Mouse (Mus musculus): ENCODE measurements at regions not wholly inside any gene's neighbourhood (a gene's known extent, or its start where the extent isn't known, plus 50 kb on each side); places are given as distances from the start of the nearest gene placed in this dataset.

DNA sequence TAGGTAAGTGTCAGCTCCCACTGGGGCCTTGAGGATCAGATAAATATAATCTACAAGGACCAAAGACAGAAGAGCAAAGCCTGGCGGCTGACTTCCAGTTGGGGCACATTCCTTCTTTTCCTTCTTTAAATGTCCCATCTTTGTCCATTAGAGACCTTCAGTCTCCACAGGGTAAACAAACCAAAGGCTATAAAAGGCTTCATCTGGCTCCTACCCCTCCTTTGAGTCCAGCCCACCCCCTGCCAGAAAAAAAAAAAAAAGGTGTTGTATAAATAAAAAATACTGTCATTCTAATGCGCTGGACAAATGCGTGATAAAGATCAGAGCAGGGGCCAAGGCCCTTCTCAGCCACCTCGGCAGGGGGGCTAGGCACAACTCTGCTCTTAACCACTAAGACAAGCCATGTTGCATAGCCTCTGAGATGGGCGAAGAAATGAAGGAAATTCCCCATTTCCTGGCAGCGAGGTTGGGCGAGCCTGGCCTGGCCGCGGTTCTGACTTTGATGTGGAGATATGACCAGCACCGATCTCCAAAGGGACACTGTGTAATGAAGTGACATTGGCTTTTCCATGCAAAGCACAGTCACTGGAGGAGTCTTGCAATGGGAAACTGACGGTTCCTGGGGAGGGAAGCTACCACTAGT, 492.0 kb downstream of the Med13l start:
- Histone ChIP-seq H3K4me1 (ENCODE audit: control insufficient read depth, insufficient read depth, low read length) (no peaks in the 10 kb centered on the region), H3K4me3 (replicated peaks; ENCODE audit: low read length) (no peak overlapping the region), H3K36me3 (ENCODE audit: control insufficient read depth, insufficient read depth, low read length) (no peaks in the 10 kb centered on the region), H3K4me2 (replicated peaks; ENCODE audit: low read depth, low read length, severe bottlenecking) (no peak overlapping the region), H3K9ac (ENCODE audit: low read depth, low read length, severe bottlenecking) (no peak overlapping the region), H3K27ac (replicated peaks; ENCODE audit: low read depth, low read length) (no peak overlapping the region), H3K9me3 (ENCODE audit: control insufficient read depth, low read length) (no peaks in the 10 kb centered on the region), H3K27me3 (ENCODE audit: control insufficient read depth, insufficient read depth, low read length) (no peaks in the 10 kb centered on the region)
- DNase-seq (ENCODE audit: low spot score) = no peak
- no peak for TF ChIP-seq POLR2A (IDR thresholded peaks at IDR 0.05; ENCODE audit: borderline replicate concordance, extremely low read depth, insufficient read depth, insufficient read length)
- WGBS = 20% methylated on average over 11 of the region's 11 CpGs
- ATAC-seq (ENCODE audit: low FRiP score, low read depth) = no peak

GRCm38 (mm10) chr5:119053738-119054137, 493.3 kb downstream of the Med13l start:
- no peak for TF ChIP-seq POLR2A (IDR thresholded peaks at IDR 0.05; ENCODE audit: borderline replicate concordance, extremely low read depth, insufficient read depth, insufficient read length)
- no peaks in the 10 kb centered on the region for H3K27me3 ChIP-seq (ENCODE audit: control insufficient read depth, insufficient read depth, low read length)
- DNase-seq (ENCODE audit: low spot score) (no peak), ATAC-seq (ENCODE audit: low FRiP score, low read depth) (no peak)
- 92% methylated on average over 8 of the region's 8 CpGs for WGBS
- no peak overlapping the region for H3K4me2 ChIP-seq (replicated peaks; ENCODE audit: low read depth, low read length, severe bottlenecking)
- H3K36me3 ChIP-seq (ENCODE audit: control insufficient read depth, insufficient read depth, low read length) = no peaks in the 10 kb centered on the region
- H3K4me1 ChIP-seq (ENCODE audit: control insufficient read depth, insufficient read depth, low read length) = no peaks in the 10 kb centered on the region
- no peak overlapping the region for H3K27ac ChIP-seq (replicated peaks; ENCODE audit: low read depth, low read length)
- H3K9me3 ChIP-seq (ENCODE audit: control insufficient read depth, low read length) = no peaks in the 10 kb centered on the region
- no peak overlapping the region for H3K9ac ChIP-seq (ENCODE audit: low read depth, low read length, severe bottlenecking)
- H3K4me3 ChIP-seq (replicated peaks; ENCODE audit: low read length) = no peak overlapping the region

DNA sequence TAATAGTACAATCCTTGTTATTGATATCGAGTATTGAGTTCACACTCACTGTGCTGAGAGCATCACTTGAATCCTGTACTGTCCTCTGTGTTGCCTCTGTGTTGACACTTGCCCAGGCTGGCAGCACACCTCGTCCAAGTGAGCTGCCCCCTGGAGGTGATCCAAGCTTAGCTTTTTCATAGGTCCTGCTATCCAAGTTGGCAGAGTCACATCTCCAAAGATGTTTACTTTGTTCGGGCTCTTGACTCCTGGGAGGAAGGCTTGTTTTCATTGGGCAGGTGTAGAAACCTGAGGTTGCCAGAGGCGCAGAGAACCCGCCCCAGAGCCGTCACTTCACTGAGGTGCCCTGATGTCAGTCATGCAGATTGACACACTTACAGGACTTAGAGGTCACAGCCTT, 493.9 kb downstream of the Med13l start:
- H3K27me3 ChIP-seq (ENCODE audit: control insufficient read depth, insufficient read depth, low read length) = no peaks in the 10 kb centered on the region
- WGBS = 58% methylated on average over 6 of the region's 6 CpGs

GRCm38 (mm10) chr5:119055430-119055829, 495.0 kb downstream of the Med13l start:
- Histone ChIP-seq H3K36me3 (ENCODE audit: control insufficient read depth, insufficient read depth, low read length) (no peaks in the 10 kb centered on the region), H3K4me2 (replicated peaks; ENCODE audit: low read depth, low read length, severe bottlenecking) (no peak overlapping the region), H3K9ac (ENCODE audit: low read depth, low read length, severe bottlenecking) (no peak overlapping the region), H3K27me3 (ENCODE audit: control insufficient read depth, insufficient read depth, low read length) (no peaks in the 10 kb centered on the region), H3K9me3 (ENCODE audit: control insufficient read depth, low read length) (no peaks in the 10 kb centered on the region), H3K4me1 (ENCODE audit: control insufficient read depth, insufficient read depth, low read length) (no peaks in the 10 kb centered on the region), H3K4me3 (replicated peaks; ENCODE audit: low read length) (no peak overlapping the region), H3K27ac (replicated peaks; ENCODE audit: low read depth, low read length) (no peak overlapping the region)
- 12% methylated on average over 12 of the region's 12 CpGs for WGBS
- TF ChIP-seq POLR2A (IDR thresholded peaks at IDR 0.05; ENCODE audit: borderline replicate concordance, extremely low read depth, insufficient read depth, insufficient read length) = no peak
- ATAC-seq (ENCODE audit: low FRiP score, low read depth) (no peak), DNase-seq (ENCODE audit: low spot score) (no peak)

More for the DNA sequence above, 493.9 kb downstream of the Med13l start:
- DNase-seq (ENCODE audit: low spot score) (no peak), ATAC-seq (ENCODE audit: low FRiP score, low read depth) (no peak)
- no peak overlapping the region for H3K27ac ChIP-seq (replicated peaks; ENCODE audit: low read depth, low read length)
- no peak overlapping the region for H3K9ac ChIP-seq (ENCODE audit: low read depth, low read length, severe bottlenecking)
- H3K4me1 ChIP-seq (ENCODE audit: control insufficient read depth, insufficient read depth, low read length) = no peaks in the 10 kb centered on the region
- no peaks in the 10 kb centered on the region for H3K36me3 ChIP-seq (ENCODE audit: control insufficient read depth, insufficient read depth, low read length)
- no peaks in the 10 kb centered on the region for H3K9me3 ChIP-seq (ENCODE audit: control insufficient read depth, low read length)
- TF ChIP-seq POLR2A (IDR thresholded peaks at IDR 0.05; ENCODE audit: borderline replicate concordance, extremely low read depth, insufficient read depth, insufficient read length) = no peak
- H3K4me2 ChIP-seq (replicated peaks; ENCODE audit: low read depth, low read length, severe bottlenecking) = no peak overlapping the region
- no peak overlapping the region for H3K4me3 ChIP-seq (replicated peaks; ENCODE audit: low read length)

GRCm38 (mm10) chr5:119057813-119058212, 497.3 kb downstream of the Med13l start:
- DNase-seq (ENCODE audit: low spot score) (no peak), ATAC-seq (ENCODE audit: low FRiP score, low read depth) (no peak)
- H3K36me3 ChIP-seq (ENCODE audit: control insufficient read depth, insufficient read depth, low read length) = no peaks in the 10 kb centered on the region
- no peak overlapping the region for H3K4me3 ChIP-seq (replicated peaks; ENCODE audit: low read length)
- no peak for TF ChIP-seq POLR2A (IDR thresholded peaks at IDR 0.05; ENCODE audit: borderline replicate concordance, extremely low read depth, insufficient read depth, insufficient read length)
- 87% methylated on average over 4 of the region's 4 CpGs for WGBS
- no peak overlapping the region for H3K4me2 ChIP-seq (replicated peaks; ENCODE audit: low read depth, low read length, severe bottlenecking)
- no peak overlapping the region for H3K9ac ChIP-seq (ENCODE audit: low read depth, low read length, severe bottlenecking)
- no peaks in the 10 kb centered on the region for H3K27me3 ChIP-seq (ENCODE audit: control insufficient read depth, insufficient read depth, low read length)
- no peaks in the 10 kb centered on the region for H3K4me1 ChIP-seq (ENCODE audit: control insufficient read depth, insufficient read depth, low read length)
- no peaks in the 10 kb centered on the region for H3K9me3 ChIP-seq (ENCODE audit: control insufficient read depth, low read length)
- H3K27ac ChIP-seq (replicated peaks; ENCODE audit: low read depth, low read length) = no peak overlapping the region

All from limb, embryonic 14.5 days (tissue).